Mouse (Mus musculus): ENCODE measurements around the gene Sycn. TPM values are rescaled to one million over a fixed set of nuclear protein-coding genes. Genes with fewer than 3 reads are reported as not detected.

The Sycn gene
- total and polyA plus RNA-seq, 3 experiments = not detected

GRCm38 (mm10) chr7:28565407-28565806 is 24.7 kb downstream of the Sycn start:
- TF ChIP-seq GATA1 (IDR thresholded peaks at IDR 0.05; ENCODE audit: low read depth, low read length) (no peak), MYC (IDR thresholded peaks at IDR 0.05; ENCODE audit: low read depth, low read length) (no peak), ZC3H11A (IDR thresholded peaks at IDR 0.05; ENCODE audit: low read depth, low read length) (no peak), GABPA (IDR thresholded peaks at IDR 0.05; ENCODE audit: low read depth, low read length) (no peak)
- H3K27ac ChIP-seq (ENCODE audit: control insufficient read depth, low read depth, low read length) = no peak overlapping the region
- H3K4me3 ChIP-seq (ENCODE audit: control insufficient read depth in 1 of 2, insufficient read depth in 1 of 2, low read depth in 2 of 2, low read length in 2 of 2) = no peak overlapping the region
- H3K27me3 ChIP-seq (ENCODE audit: control insufficient read depth in 1 of 2, insufficient read depth in 2 of 2, low read length in 2 of 2) = no peaks in the 10 kb centered on the region
- DNase-seq (ENCODE audit: low read depth, low spot score) = no peak
- H3K4me1 ChIP-seq (ENCODE audit: control insufficient read depth in 1 of 2, insufficient read depth in 2 of 2, low read length in 2 of 2) = peaks cover 0 to 3% of the 10 kb centered on the region in 2 experiments; a peak in 1 of 4 replicates
- H3K9me3 ChIP-seq (replicated peaks; ENCODE audit: insufficient read depth, low read length) = no peaks in the 10 kb centered on the region
- H3K9ac ChIP-seq (ENCODE audit: control insufficient read depth, low read depth, low read length, poor library complexity, severe bottlenecking) = no peak overlapping the region
- H3K79me2 ChIP-seq (ENCODE audit: control insufficient read depth, insufficient read depth, low read length, poor library complexity) = no peaks in the 10 kb centered on the region
- no peaks in the 10 kb centered on the region; a peak in 1 of 4 replicates for H3K36me3 ChIP-seq (ENCODE audit: control insufficient read depth in 1 of 2, insufficient read depth in 2 of 2, low read length in 2 of 2)

DNA sequence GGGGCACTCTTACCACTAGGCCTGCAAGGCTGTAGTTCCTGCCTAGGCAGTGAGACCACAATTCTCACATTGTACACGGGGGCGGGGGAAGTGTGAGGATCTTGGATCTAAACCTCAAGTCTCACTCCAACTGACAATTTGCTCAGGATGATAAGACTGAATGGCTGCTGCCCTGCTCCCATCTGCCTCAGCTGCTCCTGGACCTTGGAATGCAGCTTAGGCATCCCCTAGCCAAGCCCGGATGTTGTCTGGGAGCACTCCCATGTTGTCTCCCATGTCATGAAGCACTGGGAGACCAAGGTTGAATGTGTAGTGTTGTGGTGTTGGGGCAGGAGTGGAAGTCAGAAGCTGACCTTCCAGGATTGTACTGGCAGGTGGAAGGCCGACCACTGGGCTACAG is 26.9 kb downstream of the Sycn start:
- Histone ChIP-seq H3K4me1 (ENCODE audit: control insufficient read depth in 1 of 2, insufficient read depth in 2 of 2, low read length in 2 of 2) (peaks cover 0 to 3% of the 10 kb centered on the region in 2 experiments; a peak in 1 of 4 replicates), H3K27ac (ENCODE audit: control insufficient read depth, low read depth, low read length) (no peak overlapping the region), H3K36me3 (ENCODE audit: control insufficient read depth in 1 of 2, insufficient read depth in 2 of 2, low read length in 2 of 2) (no peaks in the 10 kb centered on the region; a peak in 1 of 4 replicates), H3K9ac (ENCODE audit: control insufficient read depth, low read depth, low read length, poor library complexity, severe bottlenecking) (no peak overlapping the region), H3K27me3 (ENCODE audit: control insufficient read depth in 1 of 2, insufficient read depth in 2 of 2, low read length in 2 of 2) (no peaks in the 10 kb centered on the region), H3K9me3 (replicated peaks; ENCODE audit: insufficient read depth, low read length) (no peaks in the 10 kb centered on the region), H3K4me3 (ENCODE audit: control insufficient read depth in 1 of 2, insufficient read depth in 1 of 2, low read depth in 2 of 2, low read length in 2 of 2) (no peak overlapping the region), H3K79me2 (ENCODE audit: control insufficient read depth, insufficient read depth, low read length, poor library complexity) (no peaks in the 10 kb centered on the region)
- TF ChIP-seq RCOR1 (IDR thresholded peaks at IDR 0.05; ENCODE audit: low read depth, low read length) (no peak), EP300 (IDR thresholded peaks at IDR 0.05; ENCODE audit: low read depth in 1 of 2, low read length in 2 of 2) (peak in 1 of 2 experiments; percentile 50; a peak in 2 of 4 replicates), MAFK (IDR thresholded peaks at IDR 0.05; ENCODE audit: borderline replicate concordance, low read depth, low read length) (no peak), USF1 (IDR thresholded peaks at IDR 0.05; ENCODE audit: low read depth, low read length) (no peak), ZC3H11A (IDR thresholded peaks at IDR 0.05; ENCODE audit: low read depth, low read length) (no peak)
- peak; percentile 32 for DNase-seq (ENCODE audit: low read depth, low spot score)

DNA sequence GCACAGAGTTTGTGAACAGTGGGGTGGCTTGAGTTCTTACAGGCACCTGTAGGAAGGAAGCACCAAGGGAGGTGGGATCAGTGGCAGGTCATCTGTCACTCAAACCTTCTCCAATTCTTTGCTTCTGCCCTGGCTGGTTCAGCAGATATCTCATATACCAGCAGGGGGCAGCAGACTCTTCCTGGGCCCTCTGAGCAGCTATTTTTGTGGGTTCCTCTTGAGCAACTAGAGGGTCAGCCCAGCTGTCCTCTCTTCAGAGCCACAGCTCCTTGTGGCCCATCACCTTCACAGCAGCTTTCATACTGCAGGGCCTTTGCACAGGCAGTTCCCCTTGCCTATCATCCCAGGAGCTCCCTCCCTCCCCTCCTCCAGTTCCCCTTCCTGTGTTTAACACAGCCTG is 27.6 kb downstream of the Sycn start:
- H3K27me3 ChIP-seq (ENCODE audit: control insufficient read depth in 1 of 2, insufficient read depth in 2 of 2, low read length in 2 of 2) = no peaks in the 10 kb centered on the region
- H3K4me1 ChIP-seq (ENCODE audit: control insufficient read depth in 1 of 2, insufficient read depth in 2 of 2, low read length in 2 of 2) = peaks cover 0 to 3% of the 10 kb centered on the region in 2 experiments; a peak in 1 of 4 replicates
- no peak overlapping the region for H3K4me3 ChIP-seq (ENCODE audit: control insufficient read depth in 1 of 2, insufficient read depth in 1 of 2, low read depth in 2 of 2, low read length in 2 of 2)
- no peaks in the 10 kb centered on the region for H3K79me2 ChIP-seq (ENCODE audit: control insufficient read depth, insufficient read depth, low read length, poor library complexity)
- no peaks in the 10 kb centered on the region for H3K9me3 ChIP-seq (replicated peaks; ENCODE audit: insufficient read depth, low read length)
- peak; percentile 65 for DNase-seq (ENCODE audit: low read depth, low spot score)
- H3K27ac ChIP-seq (ENCODE audit: control insufficient read depth, low read depth, low read length) = no peak overlapping the region
- TF ChIP-seq RAD21 (IDR thresholded peaks at IDR 0.05; ENCODE audit: low read depth, low read length) = peak; percentile 48
- peak; percentile 77 for TF ChIP-seq SMC3 (IDR thresholded peaks at IDR 0.05; ENCODE audit: low read depth, low read length)
- TF ChIP-seq MAFK (IDR thresholded peaks at IDR 0.05; ENCODE audit: borderline replicate concordance, low read depth, low read length) = no peak
- TF ChIP-seq USF2 (IDR thresholded peaks at IDR 0.05; ENCODE audit: borderline replicate concordance in 1 of 2, insufficient read depth in 1 of 2, low read depth in 1 of 2, low read length in 2 of 2) = no peak
- TF ChIP-seq POLR2AphosphoS2 (IDR thresholded peaks at IDR 0.05; ENCODE audit: low read length) = no peak
- TF ChIP-seq MXI1 (IDR thresholded peaks at IDR 0.05; ENCODE audit: low read depth, low read length) = no peak
- peak; percentile 79 to 85 (median 83) for TF ChIP-seq CTCF (IDR thresholded peaks at IDR 0.05 in 2 of 3, conservative IDR thresholded peaks at IDR 0.05 in 1 of 3; ENCODE audit: control insufficient read depth in 1 of 3, insufficient read depth in 1 of 3, low read depth in 2 of 3, low read length in 3 of 3, poor library complexity in 1 of 3, severe bottlenecking in 1 of 3)
- no peak for TF ChIP-seq MYB (IDR thresholded peaks at IDR 0.05; ENCODE audit: low read depth, low read length)
- peak; percentile 52 for TF ChIP-seq ZC3H11A (IDR thresholded peaks at IDR 0.05; ENCODE audit: low read depth, low read length)
- no peak for TF ChIP-seq HCFC1 (IDR thresholded peaks at IDR 0.05; ENCODE audit: low read depth, low read length)
- no peak for TF ChIP-seq USF1 (IDR thresholded peaks at IDR 0.05; ENCODE audit: low read depth, low read length)
- TF ChIP-seq EP300 (IDR thresholded peaks at IDR 0.05; ENCODE audit: low read depth in 1 of 2, low read length in 2 of 2) = no peak
- H3K9ac ChIP-seq (ENCODE audit: control insufficient read depth, low read depth, low read length, poor library complexity, severe bottlenecking) = no peak overlapping the region
- H3K36me3 ChIP-seq (ENCODE audit: control insufficient read depth in 1 of 2, insufficient read depth in 2 of 2, low read length in 2 of 2) = no peaks in the 10 kb centered on the region; a peak in 1 of 4 replicates

All from MEL (cell line).